Mouse (Mus musculus) liver, embryonic 15.5 days (tissue): ENCODE measurements around the gene 1700012A03Rik. TPM values are rescaled to one million over a fixed set of nuclear protein-coding genes. Genes with fewer than 3 reads are reported as not detected.

Source experiments
- ATAC-seq: fragments of 200-750 bp; cut with Nextera tagmentation; 2 replicates; pipeline ENCODE4 v1.8.0; 2017; ENCODE audit warnings: moderate number of reproducible peaks, mild to moderate bottlenecking, moderate library complexity; ENCODE audit not compliant: insufficient read depth
- H3K27ac ChIP-seq: fragments of 300-500 bp; sonication (generic); replicated peaks from 2 replicates; pipeline ENCODE4 v1.5.1; 2015; ENCODE audit warnings: mild to moderate bottlenecking, inconsistent platforms
- H3K27me3 ChIP-seq: fragments of 300-500 bp; sonication (generic); 2 replicates; pipeline ENCODE4 v1.6.1; 2015; ENCODE audit warnings: mild to moderate bottlenecking, inconsistent platforms
- H3K36me3 ChIP-seq: fragments of 300-500 bp; sonication (generic); replicated peaks from 2 replicates; pipeline ENCODE4 v1.6.1; 2015; ENCODE audit warnings: moderate library complexity, mild to moderate bottlenecking, inconsistent platforms
- H3K4me1 ChIP-seq: fragments of 300-500 bp; sonication (generic); replicated peaks from 2 replicates; pipeline ENCODE4 v1.6.1; 2015; ENCODE audit warnings: inconsistent platforms
- H3K4me2 ChIP-seq: fragments of 300-500 bp; sonication (generic); 2 replicates; pipeline ENCODE4 v1.6.1; 2015; ENCODE audit warnings: moderate library complexity, mild to moderate bottlenecking, inconsistent platforms
- H3K4me3 ChIP-seq: fragments of 300-500 bp; sonication (generic); replicated peaks from 2 replicates; pipeline ENCODE4 v1.5.1; 2015; ENCODE audit warnings: mild to moderate bottlenecking, inconsistent platforms
- H3K9ac ChIP-seq: fragments of 300-500 bp; sonication (generic); 2 replicates; pipeline ENCODE4 v1.6.1; 2015; ENCODE audit warnings: moderate library complexity, mild to moderate bottlenecking, inconsistent platforms
- H3K9me3 ChIP-seq: fragments of 300-500 bp; sonication (generic); replicated peaks from 2 replicates; pipeline ENCODE4 v1.6.1; 2016; ENCODE audit warnings: inconsistent platforms
- WGBS: fragments of 180-500 bp; shearing (Covaris S2); methylation state at CpG from one replicate; pipeline ENCODE4 v1.1.7; 2015; ENCODE audit warnings: mixed read lengths; ENCODE audit not compliant: insufficient replicate concordance; 5-methylcytosine and 5-hydroxymethylcytosine counted together
- polyA plus RNA-seq: library from polyadenylated mRNA; unstranded; fragments of >200 nt; fragmentation: Nextera tagmentation; extraction: Ambion mirVana; gene quantifications from 2 replicates; pipeline ENCODE4 v1.2.1, GENCODE M21; 2015

1700012A03Rik gene
- not detected in 2 replicates for polyA plus RNA-seq

- Histone ChIP-seq H3K27ac (no peak within 1 kb of the TSS), H3K4me3 (no peak within 1 kb of the TSS), H3K4me1 (no peaks in the 10 kb centered on the region), H3K36me3 (no peaks in the 10 kb centered on the region), H3K9me3 (no peaks in the 10 kb centered on the region), H3K27me3 (no peaks in the 10 kb centered on the region), H3K9ac (no peak within 1 kb of the TSS), H3K4me2 (no peak within 1 kb of the TSS)
- WGBS, result 56% methylated on average over 3 of the region's 3 CpGs
- ATAC-seq, result no peak
These were observed at the start of gene 1700012A03Rik for GRCm38 (mm10) chr6:32049951-32050345. 1700012A03Rik (plus strand) TSS chr6:32050246.

- no peak overlapping the region for H3K9ac ChIP-seq
- H3K27ac ChIP-seq, result no peak overlapping the region
- no peak overlapping the region for H3K4me3 ChIP-seq
- no peaks in the 10 kb centered on the region for H3K9me3 ChIP-seq
- no peaks in the 10 kb centered on the region for H3K27me3 ChIP-seq
- no peaks in the 10 kb centered on the region for H3K4me1 ChIP-seq
- no peak overlapping the region for H3K4me2 ChIP-seq
- ATAC-seq, result no peak
- H3K36me3 ChIP-seq, result no peaks in the 10 kb centered on the region
- WGBS, result 70% methylated on average over 10 of the region's 10 CpGs
These were observed 45.8 kb upstream of the 1700012A03Rik start for GRCm38 (mm10) chr6:32004228-32004627.

- 36% methylated on average over 2 of the region's 2 CpGs for whole genome bisulfite sequencing
- no peak for ATAC-seq
- H3K27me3 ChIP-seq, result no peaks in the 10 kb centered on the region
These were observed 44.1 kb upstream of the 1700012A03Rik start for GRCm38 (mm10) chr6:32005914-32006313.

GRCm38 (mm10) chr6:32006382-32006781, 43.7 kb upstream of the 1700012A03Rik start:
- WGBS, result 49% methylated on average over 6 of the region's 6 CpGs
- Histone ChIP-seq H3K27me3 (no peaks in the 10 kb centered on the region), H3K36me3 (no peaks in the 10 kb centered on the region), H3K27ac (no peak overlapping the region), H3K9ac (no peak overlapping the region), H3K4me2 (no peak overlapping the region), H3K9me3 (no peaks in the 10 kb centered on the region), H3K4me3 (no peak overlapping the region), H3K4me1 (no peaks in the 10 kb centered on the region)
- ATAC-seq, result no peak

More at GRCm38 (mm10) chr6:32005914-32006313, 44.1 kb upstream of the 1700012A03Rik start:
- Histone ChIP-seq H3K9ac (no peak overlapping the region), H3K4me3 (no peak overlapping the region), H3K4me1 (no peaks in the 10 kb centered on the region), H3K4me2 (no peak overlapping the region), H3K36me3 (no peaks in the 10 kb centered on the region), H3K27ac (no peak overlapping the region), H3K9me3 (no peaks in the 10 kb centered on the region)

GRCm38 (mm10) chr6:32007336-32007735, 42.7 kb upstream of the 1700012A03Rik start:
- Histone ChIP-seq H3K27ac (no peak overlapping the region), H3K27me3 (no peaks in the 10 kb centered on the region), H3K9me3 (no peaks in the 10 kb centered on the region), H3K4me1 (no peaks in the 10 kb centered on the region), H3K4me2 (no peak overlapping the region), H3K36me3 (no peaks in the 10 kb centered on the region), H3K4me3 (no peak overlapping the region), H3K9ac (no peak overlapping the region)
- WGBS, result 67% methylated on average over 3 of the region's 3 CpGs
- no peak for ATAC-seq

GRCm38 (mm10) chr6:32016841-32017240, 33.2 kb upstream of the 1700012A03Rik start:
- Histone ChIP-seq H3K4me3 (no peak overlapping the region), H3K9ac (no peak overlapping the region), H3K9me3 (no peaks in the 10 kb centered on the region), H3K27ac (no peak overlapping the region), H3K27me3 (no peaks in the 10 kb centered on the region), H3K4me1 (no peaks in the 10 kb centered on the region), H3K4me2 (no peak overlapping the region), H3K36me3 (no peaks in the 10 kb centered on the region)
- ATAC-seq, result no peak
- WGBS, result 59% methylated on average over 7 of the region's 7 CpGs

- Histone ChIP-seq H3K27me3 (no peaks in the 10 kb centered on the region), H3K9ac (no peak overlapping the region), H3K9me3 (no peaks in the 10 kb centered on the region), H3K4me2 (no peak overlapping the region), H3K27ac (no peak overlapping the region), H3K36me3 (no peaks in the 10 kb centered on the region), H3K4me3 (no peak overlapping the region), H3K4me1 (no peaks in the 10 kb centered on the region)
- WGBS, result 66% methylated on average over 14 of the region's 14 CpGs
- no peak for ATAC-seq
These were observed 32.5 kb upstream of the 1700012A03Rik start for GRCm38 (mm10) chr6:32017406-32018104.

- Histone ChIP-seq H3K27ac (no peak overlapping the region), H3K4me1 (no peaks in the 10 kb centered on the region), H3K36me3 (no peaks in the 10 kb centered on the region), H3K27me3 (no peaks in the 10 kb centered on the region), H3K9ac (no peak overlapping the region), H3K4me2 (no peak overlapping the region), H3K4me3 (no peak overlapping the region), H3K9me3 (no peaks in the 10 kb centered on the region)
- no peak for ATAC-seq
- WGBS, result 60% methylated on average over 5 of the region's 5 CpGs
These were observed 32.0 kb upstream of the 1700012A03Rik start for GRCm38 (mm10) chr6:32018105-32018446.

GRCm38 (mm10) chr6:32021853-32022536, 28.1 kb upstream of the 1700012A03Rik start:
- no peaks in the 10 kb centered on the region for H3K27me3 ChIP-seq
- no peak overlapping the region for H3K4me3 ChIP-seq
- ATAC-seq, result no peak
- no peak overlapping the region for H3K27ac ChIP-seq
- 55% methylated on average over 10 of the region's 10 CpGs for WGBS
- H3K36me3 ChIP-seq, result no peaks in the 10 kb centered on the region
- H3K9me3 ChIP-seq, result no peaks in the 10 kb centered on the region
- no peaks in the 10 kb centered on the region for H3K4me1 ChIP-seq
- H3K9ac ChIP-seq, result no peak overlapping the region
- H3K4me2 ChIP-seq, result no peak overlapping the region

- ATAC-seq, result no peak
These were observed 27.5 kb upstream of the 1700012A03Rik start for GRCm38 (mm10) chr6:32022537-32022869.

GRCm38 (mm10) chr6:32028228-32029009, 21.6 kb upstream of the 1700012A03Rik start:
- Histone ChIP-seq H3K4me3 (no peak overlapping the region), H3K4me2 (no peak overlapping the region), H3K27ac (no peak overlapping the region), H3K36me3 (no peaks in the 10 kb centered on the region), H3K4me1 (no peaks in the 10 kb centered on the region), H3K9ac (no peak overlapping the region), H3K27me3 (no peaks in the 10 kb centered on the region), H3K9me3 (no peaks in the 10 kb centered on the region)
- ATAC-seq, result no peak
- 60% methylated on average over 3 of the region's 3 CpGs for WGBS

More at GRCm38 (mm10) chr6:32022537-32022869, 27.5 kb upstream of the 1700012A03Rik start:
- Histone ChIP-seq H3K4me1 (no peaks in the 10 kb centered on the region), H3K9ac (no peak overlapping the region), H3K36me3 (no peaks in the 10 kb centered on the region), H3K27me3 (no peaks in the 10 kb centered on the region), H3K9me3 (no peaks in the 10 kb centered on the region), H3K27ac (no peak overlapping the region), H3K4me3 (no peak overlapping the region), H3K4me2 (no peak overlapping the region)
- 69% methylated on average over 1 of the region's 1 CpGs for WGBS
